Comparison of ENCODE assay signal across 12 mouse cellular contexts in the genomic region with DNA sequence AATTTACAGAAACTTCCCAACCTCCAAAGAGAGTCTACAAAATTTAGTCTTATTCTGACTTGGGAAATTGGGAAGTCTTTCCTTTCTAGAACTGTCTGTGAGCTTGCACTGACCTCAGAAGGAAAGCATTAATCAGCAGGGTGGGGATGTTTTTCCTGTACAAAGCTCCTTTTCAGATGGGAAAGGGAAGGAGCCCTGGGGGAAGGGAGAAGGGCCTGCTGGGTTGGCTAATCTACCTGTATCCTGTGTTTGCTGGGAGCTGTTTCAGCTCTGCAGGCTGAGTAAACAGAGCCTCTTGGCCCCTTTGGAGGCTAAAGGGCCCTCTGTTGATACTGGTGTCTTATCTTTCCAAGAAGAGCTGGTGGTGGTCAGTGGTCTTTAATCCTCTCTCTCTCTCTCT. TPM values are rescaled to one million over a fixed set of nuclear protein-coding genes. Genes with fewer than 3 reads are reported as not detected.
DNase-seq lines count a peak whose midpoint lies in the region.
"Had no signal": no experiment of that assay in that cellular context is flagged by ENCODE, and none has a peak within 500 bp of the region (broad histone marks: within the 10 kb centered on the region; RNA-seq: fewer than 3 reads in every experiment).

No protein-coding gene starts in this region.

- peak; percentile 26 for DNase-seq in adrenal gland, adult 8-10 months
- DNase-seq in adrenal gland, adult 18-20 months (ENCODE audit: low spot score in 2 of 2) = no peak
- DNase-seq in ES-CJ7 (ENCODE audit: low read depth, low spot score) = peak; percentile 30
- peak; percentile 11 to 20 for DNase-seq in heart, postnatal 10 days
- DNase-seq in kidney, postnatal 36 days = peak; percentile 61 to 77
- no peak for DNase-seq in midbrain, embryonic 10.5 days (ENCODE audit: low spot score)
- no peak for DNase-seq in frontal cortex, postnatal 36 days (ENCODE audit: low spot score in 2 of 2)
- DNase-seq in cerebellum, adult 11 months = no peak
- DNase-seq: forebrain, postnatal 0 days had no signal

- H3K36me3 ChIP-seq in midbrain, embryonic 10.5 days = peaks cover 7% of the 10 kb centered on the region

- H3K9me3 ChIP-seq in midbrain, embryonic 10.5 days (replicated peaks) = no peaks in the 10 kb centered on the region

- no peak overlapping the region for H3K4me3 ChIP-seq in midbrain, embryonic 10.5 days
- H3K4me3 ChIP-seq: myocyte had no signal

- H3K27me3 ChIP-seq in midbrain, embryonic 10.5 days (ENCODE audit: low read depth, poor library complexity, severe bottlenecking) = 0 out of 2 replicates have a peak, but pooled peaks cover 9% of the 10 kb centered on the region

- intact Hi-C loops in heart, postnatal 10 days (cut with DNase I) = no loop called here

- peaks cover 26% of the 10 kb centered on the region for H3K4me1 ChIP-seq in midbrain, embryonic 10.5 days

- no peak overlapping the region for H3K27ac ChIP-seq in midbrain, embryonic 10.5 days (replicated peaks)

RNA-seq across cellular contexts. Expression of a gene that starts 13.0 kb away (rescaled TPM):
- total RNA-seq in adrenal gland, adult 8-10 months (2022) = under 1 TPM; 0.05 to 0.15 (median 0.11) TPM
- total RNA-seq in adrenal gland, adult 18-20 months (2021) = under 1 TPM in 1 of 2 experiments, not detected in 1; 0.13 TPM
- total RNA-seq in heart, postnatal 10 days (2021) = not detected
- polyA plus RNA-seq in midbrain, embryonic 10.5 days (2016; fragmentation: Nextera tagmentation; extraction: Ambion mirVana) = 0.05 and 0.07 TPM in 2 replicates
- total RNA-seq: hematopoietic stem cell, adult 5-6 weeks; left cerebral cortex, adult 18-20 months had no signal
- polyA plus RNA-seq: myocyte had no signal

RNA-seq across cellular contexts. Expression of a gene that starts 24.9 kb away (rescaled TPM):
- total RNA-seq in adrenal gland, adult 8-10 months (2022) = 10 to 100 TPM in 2 of 4 experiments, 1 to 10 TPM in 2; 8.7 to 13.8 (median 10.2) TPM
- total RNA-seq in adrenal gland, adult 18-20 months (2021) = 1 to 10 TPM; 7.3 to 7.4 TPM
- total RNA-seq in heart, postnatal 10 days (2021) = 10 to 100 TPM; 11.3 to 16.1 TPM
- 21.5 and 23.2 TPM in 2 replicates for polyA plus RNA-seq in midbrain, embryonic 10.5 days (2016; fragmentation: Nextera tagmentation; extraction: Ambion mirVana)

Comparison
In these comparisons a context has a peak if more than half of its experiments do, and no peak if none do; other contexts are left out.
1. DNase-seq: peak in adrenal gland, adult 8-10 months (single experiment), ES-CJ7 (single experiment), heart, postnatal 10 days (2 of 2) and kidney, postnatal 36 days (2 of 2); none in adrenal gland, adult 18-20 months (0 of 2), midbrain, embryonic 10.5 days (single experiment), frontal cortex, postnatal 36 days (0 of 2) and cerebellum, adult 11 months (single experiment).